Comparison of ENCODE assay signal across 26 mouse cellular contexts in genomic region chr7:66724514-66724913, GRCm38 (mm10). TPM values are rescaled to one million over a fixed set of nuclear protein-coding genes. Genes with fewer than 3 reads are reported as not detected.
DNase-seq lines count a peak whose midpoint lies in the region; ATAC-seq lines count a peak whose summit lies in the region.
"Had no signal": no experiment of that assay in that cellular context is flagged by ENCODE, and none has a peak within 500 bp of the region (broad histone marks: within the 10 kb centered on the region; RNA-seq: fewer than 3 reads in every experiment).

No protein-coding gene starts in this region.

- peak; percentile 78 for ATAC-seq in kidney, embryonic 15.5 days (replicated peaks; ENCODE audit: low FRiP score)
- ATAC-seq in neural tube, embryonic 15.5 days (ENCODE audit: low FRiP score) = no peak
- peak; percentile 53; the same call in 1 of the 2 replicates for ATAC-seq in neural tube, embryonic 13.5 days (ENCODE audit: low read depth)
- ATAC-seq: forebrain, embryonic 14.5 days; forebrain, postnatal 0 days; hindbrain, embryonic 16.5 days had no signal

- H3K4me3 ChIP-seq in kidney, embryonic 15.5 days (replicated peaks) = no peak overlapping the region
- H3K4me3 ChIP-seq in neural tube, embryonic 15.5 days (replicated peaks) = no peak overlapping the region
- H3K4me3 ChIP-seq in neural tube, embryonic 13.5 days = no peak overlapping the region
- H3K4me3 ChIP-seq: forebrain, embryonic 10.5 days; heart, embryonic 12.5 days; heart, embryonic 15.5 days; hindbrain, embryonic 10.5 days; hindbrain, embryonic 13.5 days had no signal

- DNase-seq in embryo, embryonic 10.5 days (ENCODE audit: low spot score) = peak; percentile 23
- DNase-seq in embryo, embryonic 9.5 days (ENCODE audit: extremely low spot score) = no peak
- DNase-seq in kidney, postnatal 25 days = no peak
- DNase-seq in neural tube, embryonic 10.5 days (ENCODE audit: extremely low spot score, low spot score) = peak; percentile 20
- DNase-seq in adipocyte (ENCODE audit: low spot score) = no peak
- DNase-seq: adrenal gland, adult 2 months; adrenal gland, postnatal 14 days; cerebellum, adult 11 months; cerebellum, adult 2 months; cerebellum, postnatal 10 days; cerebellum, postnatal 36 days; forebrain, postnatal 0 days; gastrocnemius, postnatal 25 days; heart, adult 18-20 months; heart, postnatal 10 days; heart, postnatal 36 days had no signal

- H3K36me3 ChIP-seq in kidney, embryonic 15.5 days = peaks cover 8% of the 10 kb centered on the region; the same call in 1 of the 2 replicates
- peaks cover 9% of the 10 kb centered on the region for H3K36me3 ChIP-seq in neural tube, embryonic 15.5 days
- peaks cover 16% of the 10 kb centered on the region; the same call in 1 of the 2 replicates for H3K36me3 ChIP-seq in neural tube, embryonic 13.5 days
- H3K36me3 ChIP-seq: heart, embryonic 15.5 days had no signal

- H3K4me2 ChIP-seq in kidney, embryonic 15.5 days = no peak overlapping the region
- no peak overlapping the region for H3K4me2 ChIP-seq in neural tube, embryonic 15.5 days
- H3K4me2 ChIP-seq in neural tube, embryonic 13.5 days = no peak overlapping the region
- H3K4me2 ChIP-seq: heart, embryonic 12.5 days; heart, embryonic 15.5 days; hindbrain, embryonic 13.5 days had no signal

- H3K4me1 ChIP-seq in kidney, embryonic 15.5 days = peaks cover 14% of the 10 kb centered on the region
- H3K4me1 ChIP-seq in neural tube, embryonic 15.5 days = no peaks in the 10 kb centered on the region
- H3K4me1 ChIP-seq in neural tube, embryonic 13.5 days (replicated peaks) = 0 out of 2 replicates have a peak, but pooled peaks cover 5% of the 10 kb centered on the region
- H3K4me1 ChIP-seq: forebrain, embryonic 10.5 days; heart, embryonic 12.5 days; hindbrain, embryonic 10.5 days; hindbrain, embryonic 13.5 days had no signal

- no peak overlapping the region for H3K9ac ChIP-seq in kidney, embryonic 15.5 days
- H3K9ac ChIP-seq in neural tube, embryonic 15.5 days (replicated peaks) = no peak overlapping the region
- H3K9ac ChIP-seq in neural tube, embryonic 13.5 days = no peak overlapping the region
- H3K9ac ChIP-seq: forebrain, postnatal 0 days; heart, embryonic 12.5 days; heart, embryonic 15.5 days; hindbrain, embryonic 13.5 days had no signal

- no peak overlapping the region for H3K27ac ChIP-seq in kidney, embryonic 15.5 days
- no peak overlapping the region for H3K27ac ChIP-seq in neural tube, embryonic 15.5 days (replicated peaks)
- no peak overlapping the region for H3K27ac ChIP-seq in neural tube, embryonic 13.5 days (replicated peaks)
- H3K27ac ChIP-seq: forebrain, embryonic 10.5 days; heart, embryonic 15.5 days; hindbrain, embryonic 10.5 days; hindbrain, embryonic 13.5 days had no signal

- H3K9me3 ChIP-seq in kidney, embryonic 15.5 days (replicated peaks) = no peaks in the 10 kb centered on the region
- H3K9me3 ChIP-seq in neural tube, embryonic 15.5 days (replicated peaks) = no peaks in the 10 kb centered on the region
- no peaks in the 10 kb centered on the region for H3K9me3 ChIP-seq in neural tube, embryonic 13.5 days
- H3K9me3 ChIP-seq: forebrain, embryonic 10.5 days; heart, embryonic 15.5 days; hindbrain, embryonic 10.5 days; hindbrain, embryonic 13.5 days had no signal

- H3K27me3 ChIP-seq in kidney, embryonic 15.5 days = no peaks in the 10 kb centered on the region
- peaks cover 17% of the 10 kb centered on the region for H3K27me3 ChIP-seq in neural tube, embryonic 15.5 days (replicated peaks)
- H3K27me3 ChIP-seq in neural tube, embryonic 13.5 days = peaks cover 68% of the 10 kb centered on the region
- H3K27me3 ChIP-seq: heart, embryonic 12.5 days; heart, embryonic 15.5 days; hindbrain, embryonic 13.5 days had no signal

- WGBS in kidney, embryonic 15.5 days = 35% methylated on average over 4 of the region's 4 CpGs
- 36% methylated on average over 4 of the region's 4 CpGs for WGBS in neural tube, embryonic 15.5 days
- WGBS in neural tube, embryonic 13.5 days = 36% methylated on average over 4 of the region's 4 CpGs

RNA-seq across cellular contexts. Expression of gene Cers3, which starts 18.8 kb away (rescaled TPM):
- 1.2 and 1.3 TPM in 2 replicates for polyA plus RNA-seq in kidney, embryonic 15.5 days (2015; fragmentation: Nextera tagmentation; extraction: Ambion mirVana)
- polyA plus RNA-seq in neural tube, embryonic 15.5 days (2015; fragmentation: Nextera tagmentation; extraction: Ambion mirVana) = 0.37 and 1.2 TPM in 2 replicates
- polyA plus RNA-seq in neural tube, embryonic 13.5 days (2015; fragmentation: Nextera tagmentation; extraction: Ambion mirVana) = 0.33 and 0.61 TPM in 2 replicates

RNA-seq across cellular contexts. Expression of gene Lins1, which starts 34.8 kb away (rescaled TPM):
- polyA plus RNA-seq in kidney, embryonic 15.5 days (2015; fragmentation: Nextera tagmentation; extraction: Ambion mirVana) = 16.9 and 19.5 TPM in 2 replicates
- polyA plus RNA-seq in neural tube, embryonic 15.5 days (2015; fragmentation: Nextera tagmentation; extraction: Ambion mirVana) = 14.7 and 16.5 TPM in 2 replicates
- 14.8 and 20.1 TPM in 2 replicates for polyA plus RNA-seq in neural tube, embryonic 13.5 days (2015; fragmentation: Nextera tagmentation; extraction: Ambion mirVana)

RNA-seq across cellular contexts. Expression of gene Asb7, which starts 35.1 kb away (rescaled TPM):
- 16.9 and 17.3 TPM in 2 replicates for polyA plus RNA-seq in kidney, embryonic 15.5 days (2015; fragmentation: Nextera tagmentation; extraction: Ambion mirVana)
- polyA plus RNA-seq in neural tube, embryonic 15.5 days (2015; fragmentation: Nextera tagmentation; extraction: Ambion mirVana) = 12.9 and 15.6 TPM in 2 replicates
- 17.1 and 17.2 TPM in 2 replicates for polyA plus RNA-seq in neural tube, embryonic 13.5 days (2015; fragmentation: Nextera tagmentation; extraction: Ambion mirVana)

Comparison
In these comparisons a context has a peak if more than half of its experiments do, and no peak if none do; other contexts are left out.
1. DNase-seq: peak in embryo, embryonic 10.5 days (single experiment) and neural tube, embryonic 10.5 days (single experiment); none in embryo, embryonic 9.5 days (single experiment), kidney, postnatal 25 days (0 of 2) and adipocyte (single experiment).